Mouse (Mus musculus) activated CD4-positive, CD25-positive, alpha-beta regulatory T cell, adult 9 weeks (primary cell): ENCODE results near the gene Mgat2. TPM values are rescaled to one million over a fixed set of nuclear protein-coding genes. Genes with fewer than 3 reads are reported as not detected.

Experiments used
- polyA plus RNA-seq: library from polyadenylated mRNA; unstranded; fragments of 100-300 nt; shearing (Covaris generic); gene quantifications from one replicate; pipeline ENCODE4 v1.2.1, GENCODE M21; 2017

The Mgat2 gene
- 15.9 TPM for polyA plus RNA-seq

GRCm38 (mm10) chr12:69183583-69184308 is at the start of gene Mgat2, which contains the start of gene Rpl36al:
Gene Mgat2 (plus strand): TSS chr12:69184157.
Gene Rpl36al (minus strand): TSS chr12:69184083.

GRCm38 (mm10) chr12:69158765-69159577 is 25.0 kb upstream of the Mgat2 start, which contains the start of gene Rps29:
Gene Rps29 (minus strand): TSS chr12:69159186.

GRCm38 (mm10) chr12:69168461-69169106 is 15.4 kb upstream of the Mgat2 start, which contains the start of gene Lrr1:
Gene Lrr1 (plus strand): TSS chr12:69168814.

GRCm38 (mm10) chr12:69196444-69197377 is 12.8 kb downstream of the Mgat2 start, which contains the start of gene Gm49383:
Gene Gm49383 (minus strand): TSS chr12:69197104.

GRCm38 (mm10) chr12:69198164-69198535 is 14.2 kb downstream of the Mgat2 start, which contains the start of gene Dnaaf2:
Gene Dnaaf2 (minus strand): TSS chr12:69198429.

GRCm38 (mm10) chr12:69204052-69204833 is 20.3 kb downstream of the Mgat2 start, which contains the start of gene Gm49384:
Gene Gm49384 (minus strand): TSS chr12:69204267.

GRCm38 (mm10) chr12:69227776-69228466 is 44.0 kb downstream of the Mgat2 start, which contains the start of gene Pole2:
Gene Pole2 (minus strand): TSS chr12:69228195.

Other genes with a start within 250 kb of the Mgat2 start
- 2,125 TPM for gene Rps29, start 25.0 kb upstream of the Mgat2 start, polyA plus RNA-seq
- gene Lrr1, start 15.3 kb upstream of the Mgat2 start, polyA plus RNA-seq = 1.4 TPM
- 474 TPM for gene Rpl36al, start 74 bp upstream of the Mgat2 start, polyA plus RNA-seq
- gene Gm49383, start 12.9 kb downstream of the Mgat2 start, polyA plus RNA-seq = 15.0 TPM
- gene Dnaaf2, start 14.3 kb downstream of the Mgat2 start, polyA plus RNA-seq = 7.4 TPM
- gene Gm49384, start 20.1 kb downstream of the Mgat2 start, polyA plus RNA-seq = 21.0 TPM
- 9.6 TPM for gene Pole2, start 44.0 kb downstream of the Mgat2 start, polyA plus RNA-seq
- gene Klhdc1, start 57.0 kb downstream of the Mgat2 start, polyA plus RNA-seq = 20.1 TPM
- 11.5 TPM for gene Klhdc2, start 112.5 kb downstream of the Mgat2 start, polyA plus RNA-seq
- 135 TPM for gene Nemf, start 173.0 kb downstream of the Mgat2 start, polyA plus RNA-seq
- 13.9 TPM for gene Arf6, start 188.0 kb downstream of the Mgat2 start, polyA plus RNA-seq
- gene Gm9887, start 188.3 kb downstream of the Mgat2 start, polyA plus RNA-seq = not detected